Mouse (Mus musculus): ENCODE data around the gene Gnas. TPM values are rescaled to one million over a fixed set of nuclear protein-coding genes. Genes with fewer than 3 reads are reported as not detected.

The Gnas gene
- polyA plus RNA-seq, 1 experiment: 2,122 TPM

- H3K4me1 ChIP-seq (ENCODE audit: control insufficient read depth, insufficient read depth, low read length): peaks cover 3% of the 10 kb centered on the region; the same call in 1 of the 2 replicates
- TF ChIP-seq CTCF (IDR thresholded peaks at IDR 0.05; ENCODE audit: extremely low read depth, insufficient read depth, low read length) (no peak), POLR2A (IDR thresholded peaks at IDR 0.05; ENCODE audit: extremely low read depth, insufficient read depth, low read length) (no peak)
- 0 out of 2 replicates have a peak overlapping the region, but pooled peaks have one; percentile 10 for H3K27ac ChIP-seq (ENCODE audit: insufficient read depth, low read length)
- peak overlapping the region; percentile 79 for H3K4me3 ChIP-seq (ENCODE audit: insufficient read depth, low read length)
Measured at GRCm38 (mm10) chr2:174331282-174332030, 47.3 kb downstream of the Gnas start.

GRCm38 (mm10) chr2:174333239-174333890 lies 49.2 kb downstream of the Gnas start:
- no peak for TF ChIP-seq CTCF (IDR thresholded peaks at IDR 0.05; ENCODE audit: extremely low read depth, insufficient read depth, low read length)
- TF ChIP-seq POLR2A (IDR thresholded peaks at IDR 0.05; ENCODE audit: extremely low read depth, insufficient read depth, low read length): no peak
- no peak overlapping the region for H3K4me3 ChIP-seq (ENCODE audit: insufficient read depth, low read length)
- peaks cover 6% of the 10 kb centered on the region; the same call in 1 of the 2 replicates for H3K4me1 ChIP-seq (ENCODE audit: control insufficient read depth, insufficient read depth, low read length)
- no peak overlapping the region for H3K27ac ChIP-seq (ENCODE audit: insufficient read depth, low read length)

GRCm38 (mm10) chr2:174334415-174334814 lies 50.3 kb downstream of the Gnas start:
- H3K4me3 ChIP-seq (ENCODE audit: insufficient read depth, low read length): no peak overlapping the region
- no peak for TF ChIP-seq CTCF (IDR thresholded peaks at IDR 0.05; ENCODE audit: extremely low read depth, insufficient read depth, low read length)
- no peak for TF ChIP-seq POLR2A (IDR thresholded peaks at IDR 0.05; ENCODE audit: extremely low read depth, insufficient read depth, low read length)
- H3K4me1 ChIP-seq (ENCODE audit: control insufficient read depth, insufficient read depth, low read length): peaks cover 6% of the 10 kb centered on the region; the same call in 1 of the 2 replicates
- H3K27ac ChIP-seq (ENCODE audit: insufficient read depth, low read length): no peak overlapping the region

- H3K4me1 ChIP-seq (ENCODE audit: control insufficient read depth, insufficient read depth, low read length): peaks cover 6% of the 10 kb centered on the region; the same call in 1 of the 2 replicates
- H3K27ac ChIP-seq (ENCODE audit: insufficient read depth, low read length): no peak overlapping the region
- TF ChIP-seq CTCF (IDR thresholded peaks at IDR 0.05; ENCODE audit: extremely low read depth, insufficient read depth, low read length): no peak
- TF ChIP-seq POLR2A (IDR thresholded peaks at IDR 0.05; ENCODE audit: extremely low read depth, insufficient read depth, low read length): no peak
- H3K4me3 ChIP-seq (ENCODE audit: insufficient read depth, low read length): no peak overlapping the region
Measured at GRCm38 (mm10) chr2:174337275-174337674, 53.2 kb downstream of the Gnas start.

- H3K4me1 ChIP-seq (ENCODE audit: control insufficient read depth, insufficient read depth, low read length): peaks cover 14% of the 10 kb centered on the region
- TF ChIP-seq POLR2A (IDR thresholded peaks at IDR 0.05; ENCODE audit: extremely low read depth, insufficient read depth, low read length) (no peak), CTCF (IDR thresholded peaks at IDR 0.05; ENCODE audit: extremely low read depth, insufficient read depth, low read length) (no peak)
- no peak overlapping the region for H3K4me3 ChIP-seq (ENCODE audit: insufficient read depth, low read length)
- no peak overlapping the region for H3K27ac ChIP-seq (ENCODE audit: insufficient read depth, low read length)
Measured at GRCm38 (mm10) chr2:174339701-174340100, 55.6 kb downstream of the Gnas start.

- TF ChIP-seq CTCF (IDR thresholded peaks at IDR 0.05; ENCODE audit: extremely low read depth, insufficient read depth, low read length): no peak
- TF ChIP-seq POLR2A (IDR thresholded peaks at IDR 0.05; ENCODE audit: extremely low read depth, insufficient read depth, low read length): no peak
- Histone ChIP-seq H3K4me3 (ENCODE audit: insufficient read depth, low read length) (no peak overlapping the region), H3K4me1 (ENCODE audit: control insufficient read depth, insufficient read depth, low read length) (peaks cover 14% of the 10 kb centered on the region), H3K27ac (ENCODE audit: insufficient read depth, low read length) (no peak overlapping the region)
Measured at GRCm38 (mm10) chr2:174340229-174340892, 56.2 kb downstream of the Gnas start.

- Histone ChIP-seq H3K4me3 (ENCODE audit: insufficient read depth, low read length) (no peak overlapping the region), H3K27ac (ENCODE audit: insufficient read depth, low read length) (no peak overlapping the region), H3K4me1 (ENCODE audit: control insufficient read depth, insufficient read depth, low read length) (peaks cover 14% of the 10 kb centered on the region)
- TF ChIP-seq POLR2A (IDR thresholded peaks at IDR 0.05; ENCODE audit: extremely low read depth, insufficient read depth, low read length): no peak
- TF ChIP-seq CTCF (IDR thresholded peaks at IDR 0.05; ENCODE audit: extremely low read depth, insufficient read depth, low read length): no peak
Measured at GRCm38 (mm10) chr2:174340893-174341580, 56.9 kb downstream of the Gnas start.

- Histone ChIP-seq H3K4me1 (ENCODE audit: control insufficient read depth, insufficient read depth, low read length) (peaks cover 11% of the 10 kb centered on the region), H3K27ac (ENCODE audit: insufficient read depth, low read length) (0 out of 2 replicates have a peak overlapping the region, but pooled peaks have one; percentile 24), H3K4me3 (ENCODE audit: insufficient read depth, low read length) (no peak overlapping the region)
- TF ChIP-seq POLR2A (IDR thresholded peaks at IDR 0.05; ENCODE audit: extremely low read depth, insufficient read depth, low read length): no peak
Measured at GRCm38 (mm10) chr2:174342793-174343400, 58.8 kb downstream of the Gnas start.

- Histone ChIP-seq H3K27ac (ENCODE audit: insufficient read depth, low read length) (peak overlapping the region; percentile 70), H3K4me3 (ENCODE audit: insufficient read depth, low read length) (no peak overlapping the region), H3K4me1 (ENCODE audit: control insufficient read depth, insufficient read depth, low read length) (peaks cover 11% of the 10 kb centered on the region)
- no peak for TF ChIP-seq CTCF (IDR thresholded peaks at IDR 0.05; ENCODE audit: extremely low read depth, insufficient read depth, low read length)
- TF ChIP-seq POLR2A (IDR thresholded peaks at IDR 0.05; ENCODE audit: extremely low read depth, insufficient read depth, low read length): no peak
Measured at GRCm38 (mm10) chr2:174343566-174343965, 59.4 kb downstream of the Gnas start.

Data from cortical plate, adult 2 months (tissue).